Mouse (Mus musculus): ENCODE measurements around the gene Fbxw11.

GRCm38 (mm10) chr11:32676777-32677176 lies 34.3 kb downstream of the Fbxw11 start:
- TF ChIP-seq CTCF (conservative IDR thresholded peaks at IDR 0.05; ENCODE audit: low read length) (no peak), NANOG (IDR thresholded peaks at IDR 0.05; ENCODE audit: borderline replicate concordance, low read length) (no peak), POU5F1 (IDR thresholded peaks at IDR 0.05; ENCODE audit: borderline replicate concordance, low read length) (no peak)

All from E14TG2a.4 (cell line).